Mouse (Mus musculus) ES-Bruce4 (cell line): ENCODE results near the gene Hist1h3f.
"Not testable (repeated sequence)": the region's sequence is repeated elsewhere in the genome, so short reads cannot be mapped to it uniquely, and the experiment has no call there.

Experiments
- CTCF ChIP-seq: IDR thresholded peaks from one replicate; pipeline ENCODE4 v1.8.1; 2011; ENCODE audit warnings: low read depth, low read length
- POLR2A ChIP-seq: IDR thresholded peaks from one replicate; pipeline ENCODE4 v1.8.1; 2011; ENCODE audit warnings: low read length; ENCODE audit not compliant: insufficient read depth

- TF ChIP-seq CTCF, POLR2A: not testable (repeated sequence)
Measured at GRCm38 (mm10) chr13:23539821-23540220, 4.0 kb upstream of the Hist1h3f start.
